Mouse (Mus musculus): ENCODE results near the gene Gm49027. TPM values are rescaled to one million over a fixed set of nuclear protein-coding genes. Genes with fewer than 3 reads are reported as not detected.

The Gm49027 gene
- total RNA-seq, 2 experiments from 2014 or later: 6.2 to 8.7 TPM

DNA sequence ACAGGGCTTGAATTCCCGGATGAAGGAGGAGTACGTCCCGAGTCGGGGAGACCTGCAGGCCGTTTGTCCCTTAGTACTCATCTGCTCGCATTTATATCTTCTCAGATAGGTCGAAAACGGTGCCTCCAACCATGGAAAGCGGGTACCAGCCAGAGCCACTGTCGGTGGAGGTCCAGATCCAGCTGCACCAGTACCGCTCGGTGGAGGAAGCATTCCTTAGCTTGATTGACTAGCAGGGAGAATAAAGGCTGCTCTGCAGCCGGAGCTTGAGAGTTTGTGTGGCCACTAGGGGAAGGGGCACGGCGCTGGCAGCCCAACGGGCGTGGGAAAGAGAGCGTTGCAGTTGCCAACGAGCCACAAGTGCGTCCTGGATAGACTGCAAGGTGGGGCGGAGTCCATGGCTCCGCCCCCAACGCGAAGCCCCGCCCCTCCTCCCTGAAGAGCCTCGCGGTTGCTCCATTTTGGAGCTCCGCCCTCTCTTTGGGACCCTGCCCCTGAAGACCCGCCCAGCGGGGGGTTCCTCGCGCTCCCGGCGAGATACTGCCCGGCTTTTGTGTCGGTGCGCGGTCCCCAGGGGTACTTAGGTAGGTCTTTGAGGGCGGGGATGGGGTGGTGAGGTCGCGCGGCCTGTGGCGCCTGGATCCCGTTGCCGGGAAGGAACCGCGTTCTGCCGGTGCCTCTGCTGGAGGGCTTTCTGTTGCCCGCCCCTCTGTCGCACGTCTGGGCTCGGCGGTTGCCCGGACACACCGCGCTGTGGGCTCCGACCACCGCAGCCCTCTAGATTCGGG is 17.2 kb downstream of the Gm49027 start:
- peak; percentile 85 to 91 for DNase-seq (ENCODE audit: low spot score in 2 of 2)

DNA sequence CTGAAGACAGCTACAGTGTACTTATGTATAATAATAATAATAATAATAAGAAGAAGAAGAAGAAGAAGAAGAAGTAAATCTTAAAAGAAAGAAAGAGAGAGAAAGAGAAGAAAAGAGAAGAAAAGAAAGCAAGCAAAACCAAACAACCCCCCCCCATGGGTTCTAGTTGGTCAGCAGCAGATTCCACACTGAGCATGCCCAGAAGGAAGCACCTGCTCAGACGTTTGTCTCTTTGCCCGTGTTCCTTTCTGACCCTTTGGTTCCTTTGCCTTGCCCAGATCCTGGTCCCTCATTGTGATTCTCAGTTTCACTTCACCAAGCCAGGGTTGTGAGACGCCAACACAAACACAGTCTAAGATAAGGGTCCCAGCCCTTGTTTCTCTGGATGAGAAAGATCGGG is 23.3 kb downstream of the Gm49027 start:
- no peak for DNase-seq (ENCODE audit: low spot score in 2 of 2)

DNA sequence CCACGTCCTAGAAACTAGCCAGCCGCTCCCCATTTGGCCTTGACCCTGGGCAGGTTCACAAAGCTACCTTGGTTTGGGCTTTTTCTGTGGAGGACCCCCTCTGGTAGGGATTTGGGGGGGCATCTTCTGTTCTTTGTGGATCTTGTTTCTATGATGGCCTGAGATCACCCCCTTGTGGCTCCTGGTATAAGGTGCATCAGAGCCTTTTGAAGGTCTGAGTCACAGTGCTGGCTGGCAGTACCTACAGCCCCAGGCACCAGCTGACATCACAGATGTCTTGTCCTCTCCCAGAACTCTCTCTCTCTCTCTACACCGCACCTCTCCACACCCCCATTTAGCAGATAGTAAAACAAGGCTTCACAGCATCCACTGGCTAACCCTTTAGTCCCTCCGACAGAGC is 25.6 kb downstream of the Gm49027 start:
- peak; percentile 53 to 62 for DNase-seq (ENCODE audit: low spot score in 2 of 2)

DNA sequence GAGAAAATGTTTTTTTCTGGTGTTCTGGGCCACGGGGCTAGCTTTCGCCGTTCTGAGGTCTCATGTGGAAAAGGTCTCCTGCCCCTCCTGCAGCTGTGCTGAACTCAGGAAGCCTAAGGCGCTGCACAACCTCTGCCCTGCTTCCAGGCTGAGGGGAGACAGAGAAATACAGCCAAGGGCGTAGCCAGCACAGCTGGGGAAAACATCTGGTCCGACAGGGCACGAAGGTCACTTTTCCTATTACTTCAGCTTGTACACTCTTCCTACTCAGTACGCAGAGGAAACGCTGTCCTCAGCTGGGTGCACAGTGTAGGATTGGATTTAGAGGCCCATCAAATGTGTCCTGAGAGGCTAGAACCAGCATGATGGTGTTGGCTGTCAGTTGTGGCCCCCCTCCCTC is 35.4 kb downstream of the Gm49027 start:
- no peak for DNase-seq (ENCODE audit: low spot score in 2 of 2)

DNA sequence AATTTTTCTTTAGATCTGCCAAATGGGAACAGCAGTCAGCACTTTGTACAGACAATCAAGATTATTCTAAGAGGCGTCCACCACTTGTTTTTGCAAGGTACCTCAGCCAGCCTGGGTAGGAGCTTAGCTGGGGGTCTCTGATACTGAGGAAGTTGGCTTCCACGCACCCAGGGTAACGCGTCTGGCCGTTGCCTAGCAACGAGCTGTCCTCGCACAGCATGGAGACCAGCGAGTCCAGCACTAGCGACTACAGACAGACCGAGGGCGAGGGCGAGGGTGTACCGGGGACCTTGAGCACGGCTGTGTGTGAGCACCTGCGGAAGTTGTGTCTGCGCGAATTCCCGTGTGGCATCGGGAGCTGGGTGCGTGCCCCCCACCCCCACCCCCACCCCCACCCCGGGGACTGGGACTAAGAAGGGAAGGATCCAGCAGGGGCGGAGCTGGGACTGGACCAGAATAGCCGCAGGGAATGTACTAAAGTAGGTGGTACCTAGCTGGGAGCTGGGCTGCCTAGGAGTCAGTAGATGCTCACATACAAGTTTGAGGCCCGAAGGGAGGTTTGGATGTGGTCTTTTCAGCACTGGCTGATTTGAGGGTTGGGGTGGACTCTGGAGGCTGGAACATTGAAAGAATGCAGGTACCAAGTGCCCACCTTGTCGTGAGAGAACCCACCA is 36.0 kb downstream of the Gm49027 start, which contains the start of the genes Lrrc43 and Il31:
TSS of gene Lrrc43 (plus strand) at position 194 of the 674 bp plus-strand sequence.
TSS of gene Il31 (minus strand) at position 378 of the 674 bp plus-strand sequence.
- no peak for DNase-seq (ENCODE audit: low spot score in 2 of 2)

DNA sequence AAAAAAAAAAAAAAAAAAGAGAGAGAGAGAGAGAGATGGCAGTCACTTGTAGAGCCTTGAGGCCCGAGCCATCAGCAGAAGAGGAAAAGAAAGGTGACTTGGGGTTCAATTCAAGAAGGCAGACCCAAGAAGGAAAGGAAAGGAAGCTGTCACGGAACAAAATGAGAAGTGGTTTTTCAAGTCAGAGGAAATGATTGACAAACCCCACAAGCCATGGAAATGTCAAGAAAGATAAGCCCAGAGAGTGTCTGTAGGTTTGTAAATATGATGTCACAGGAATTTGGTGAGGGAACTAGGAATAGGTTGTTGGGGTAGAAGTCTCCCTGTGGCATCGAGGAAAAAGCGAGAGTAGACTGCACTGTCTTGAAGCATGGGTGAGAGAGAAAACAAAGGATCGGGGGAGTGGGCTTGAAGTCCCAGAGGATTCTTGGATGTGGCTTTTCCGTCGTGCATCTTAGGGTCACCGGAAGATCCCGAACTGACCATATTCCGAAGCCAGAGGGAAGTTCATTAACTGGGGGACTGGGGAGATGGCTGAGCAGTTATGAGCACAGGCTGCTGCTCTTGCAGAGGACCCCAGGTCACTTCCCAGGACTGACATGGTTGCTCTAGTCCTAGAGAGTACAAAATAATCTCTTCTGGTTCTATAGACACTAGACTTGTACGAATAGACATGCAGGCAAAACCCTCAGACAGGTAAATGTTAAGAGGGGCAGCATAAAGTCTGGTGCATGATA is 37.5 kb downstream of the Gm49027 start:
- DNase-seq (ENCODE audit: low spot score in 2 of 2): no peak

DNA sequence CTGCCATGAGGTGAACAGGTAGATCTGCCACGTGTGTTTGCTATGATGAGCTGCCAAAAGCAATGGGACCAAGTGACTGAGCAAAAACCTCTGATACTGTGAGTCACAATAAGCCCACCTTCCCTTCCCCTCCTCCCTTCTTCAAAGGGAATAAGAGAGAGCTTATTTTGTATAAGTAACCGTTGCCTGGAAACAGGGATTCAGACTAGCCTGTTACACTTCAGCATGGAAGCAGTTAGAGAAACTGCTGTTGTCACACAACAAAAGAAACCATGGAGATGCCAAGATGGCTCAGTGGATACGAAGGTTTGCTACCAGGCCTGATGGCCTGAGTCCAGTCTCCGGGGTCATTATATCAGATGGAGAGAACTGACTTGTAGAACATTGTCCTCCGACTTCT is 51.5 kb downstream of the Gm49027 start:
- DNase-seq (ENCODE audit: low spot score in 2 of 2): no peak

DNA sequence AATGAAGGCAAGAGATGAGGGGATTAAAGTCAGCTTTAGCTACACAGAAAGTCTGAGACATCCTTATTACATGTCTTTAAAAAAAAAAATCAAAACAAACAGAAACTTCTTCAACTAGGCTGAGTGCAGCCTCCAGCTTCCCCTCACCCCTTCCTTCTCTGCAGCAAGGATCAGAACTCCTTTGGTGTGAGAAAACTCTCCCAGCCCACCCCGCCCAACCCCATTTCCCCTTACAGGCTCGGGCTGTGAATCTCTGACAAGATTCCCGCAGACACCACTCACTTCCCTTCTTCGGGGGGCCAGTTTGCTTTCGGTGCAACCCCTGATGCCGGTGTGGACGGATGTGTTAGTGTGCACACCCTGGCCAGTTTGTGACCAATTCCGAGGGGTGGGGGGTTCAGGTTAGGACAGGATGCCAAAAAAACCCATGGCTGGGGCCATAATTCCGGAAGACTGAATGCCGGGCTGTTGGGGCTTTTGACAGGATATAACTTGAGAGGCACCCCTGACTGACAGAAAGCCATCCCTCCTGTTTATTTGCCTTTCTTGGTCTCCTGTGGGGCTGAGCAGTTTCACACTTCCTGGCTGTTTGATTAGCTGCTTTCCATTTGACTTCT is 54.4 kb downstream of the Gm49027 start:
- DNase-seq (ENCODE audit: low spot score in 2 of 2): no peak

DNA sequence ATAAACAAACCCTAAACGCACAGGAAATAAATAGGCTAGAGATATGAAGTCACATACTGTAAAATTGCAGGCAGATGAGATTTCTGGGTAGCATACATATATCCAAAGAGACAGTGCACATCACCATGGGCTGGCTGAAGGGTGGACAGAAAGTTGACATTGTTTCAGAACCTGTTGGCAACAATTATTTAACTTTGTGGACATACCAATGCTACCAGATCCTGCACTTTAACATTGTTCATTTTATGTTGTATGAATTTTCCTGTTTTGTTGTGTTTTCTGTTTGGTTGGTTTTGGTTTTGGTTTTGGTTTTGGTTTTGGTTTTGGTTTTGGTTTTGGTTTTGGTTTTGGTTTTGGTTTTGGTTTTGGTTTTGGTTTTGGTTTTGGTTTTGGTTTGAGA is 60.6 kb downstream of the Gm49027 start:
- no peak for DNase-seq (ENCODE audit: low spot score in 2 of 2)

Small RNA genes within 50 kb of the gene (microRNA-seq; reads per million reads assigned to microRNA genes)
- gene Mir7647: 2.5 reads per million in 2 experiments

Other genes starting within 250 kb of the Gm49027 start
- 10 to 100 TPM; 72.7 to 78.5 TPM for gene Bcl7a, start 181.7 kb downstream of the Gm49027 start, total RNA-seq (2021)
- 10 to 100 TPM; 22.3 to 22.7 TPM for gene Mlxip, start 130.7 kb downstream of the Gm49027 start, total RNA-seq (2021)
- 1 to 10 TPM; 1.7 to 2.2 TPM for gene Lrrc43, start 36.2 kb downstream of the Gm49027 start, total RNA-seq (2021)
- not detected for gene Il31, start 36.0 kb downstream of the Gm49027 start, total RNA-seq (2021)
- 1 to 10 TPM; 1.3 to 1.8 TPM for gene B3gnt4, start 15.0 kb downstream of the Gm49027 start, total RNA-seq (2021)
- gene Diablo, start 1.3 kb downstream of the Gm49027 start, total RNA-seq (2021): 10 to 100 TPM; 41.3 to 48.8 TPM
- 10 to 100 TPM; 71.4 to 72.0 TPM for gene Vps33a, start 47.5 kb upstream of the Gm49027 start, total RNA-seq (2021)
- gene Clip1, start 159.1 kb upstream of the Gm49027 start, total RNA-seq (2021): 100 to 1,000 TPM; 119 to 121 TPM
- 10 to 100 TPM; 50.5 to 50.7 TPM for gene Zcchc8, start 195.6 kb upstream of the Gm49027 start, total RNA-seq (2021)
- 10 to 100 TPM; 97.3 to 98.7 TPM for gene Rsrc2, start 223.9 kb upstream of the Gm49027 start, total RNA-seq (2021)
- 1 to 10 TPM; 4.5 to 4.9 TPM for gene Kntc1, start 224.2 kb upstream of the Gm49027 start, total RNA-seq (2021)

Data from layer of hippocampus, postnatal 10 days (tissue).